Mouse (Mus musculus) liver, embryonic 14.5 days (tissue): Measurements from ENCODE around the gene Lrba. TPM values are rescaled to one million over a fixed set of nuclear protein-coding genes. Genes with fewer than 3 reads are reported as not detected.

Experiments used
- ATAC-seq: fragments of 200-750 bp; cut with Nextera tagmentation; 2 replicates; pipeline ENCODE4 v1.8.0; 2017; ENCODE audit warnings: moderate number of reproducible peaks, mild to moderate bottlenecking, moderate library complexity; ENCODE audit not compliant: insufficient read depth
- DNase-seq, 3 experiments: peaks; one replicate each; pipeline ENCODE4 v3.0.0-alpha.2; 2012 to 2013; ENCODE audit warnings: low read depth in 3 of 3, low spot score in 3 of 3
- H3K27ac ChIP-seq: fragments of 300-500 bp; sonication (generic); 2 replicates; pipeline ENCODE4 v1.5.1; 2014; ENCODE audit warnings: moderate library complexity, mild to moderate bottlenecking, control low read depth, inconsistent platforms
- H3K27me3 ChIP-seq: fragments of 300-500 bp; sonication (generic); 2 replicates; pipeline ENCODE4 v1.6.1; 2014; ENCODE audit warnings: mild to moderate bottlenecking, low read length, moderate library complexity; ENCODE audit not compliant: control insufficient read depth, insufficient read depth
- H3K36me3 ChIP-seq: fragments of 300-500 bp; sonication (generic); replicated peaks from 2 replicates; pipeline ENCODE4 v1.6.1; 2014; ENCODE audit warnings: low read depth; ENCODE audit not compliant: control insufficient read depth, insufficient read depth
- H3K4me1 ChIP-seq, 2 experiments: fragments of 200-500 bp in 1 of 2; fragments of 300-500 bp in 1 of 2; sonication (generic) in 1 of 2; replicated peaks; 2 replicates each; pipeline ENCODE4 v1.6.1; 2012 to 2014; ENCODE audit warnings: antibody characterized with exemption in 1 of 2, inconsistent platforms in 1 of 2, low read length in 1 of 2; ENCODE audit not compliant: control insufficient read depth in 2 of 2, insufficient read depth in 2 of 2
- H3K4me2 ChIP-seq: fragments of 300-500 bp; sonication (generic); 2 replicates; pipeline ENCODE4 v1.6.1; 2014; ENCODE audit warnings: low read depth, mild to moderate bottlenecking, control low read depth, moderate library complexity
- H3K4me3 ChIP-seq, 2 experiments: fragments of 200-500 bp in 1 of 2; fragments of 300-500 bp in 1 of 2; sonication (generic) in 1 of 2; 2 replicates each; pipeline ENCODE4 v1.5.1; 2012 to 2014; ENCODE audit warnings: low read depth in 2 of 2, low read length in 2 of 2, mild to moderate bottlenecking in 2 of 2, control low read depth in 1 of 2, inconsistent platforms in 1 of 2, moderate library complexity in 1 of 2; ENCODE audit not compliant: insufficient read depth in 1 of 2
- H3K9ac ChIP-seq: fragments of 300-500 bp; sonication (generic); replicated peaks from 2 replicates; pipeline ENCODE4 v1.6.1; 2014; ENCODE audit warnings: mild to moderate bottlenecking, control low read depth, moderate library complexity
- H3K9me3 ChIP-seq: fragments of 300-500 bp; sonication (generic); 2 replicates; pipeline ENCODE4 v1.6.1; 2016; ENCODE audit warnings: low read length, mixed read lengths; ENCODE audit not compliant: control insufficient read depth
- CTCF ChIP-seq: IDR thresholded peaks from 2 replicates; pipeline ENCODE4 v1.5.1; 2016; ENCODE audit warnings: antibody characterized with exemption, low read depth, control low read depth
- EP300 ChIP-seq: IDR thresholded peaks from 2 replicates; pipeline ENCODE4 v1.6.1; 2016; ENCODE audit warnings: antibody characterized with exemption, low read depth
- WGBS: fragments of 180-500 bp; shearing (Covaris S2); extraction: QIAGEN DNeasy Blood & Tissue Kit; methylation state at CpG from one replicate; pipeline ENCODE4 v1.1.7; 2014; ENCODE audit not compliant: insufficient replicate concordance; 5-methylcytosine and 5-hydroxymethylcytosine counted together
- polyA plus RNA-seq, 2 experiments: library from polyadenylated mRNA; depleted of rRNA in 1 of 2; stranded (reverse) in 1 of 2; unstranded in 1 of 2; fragments of >200 nt; fragmentation: Nextera tagmentation in 1 of 2; extraction: Ambion mirVana in 1 of 2; gene quantifications; 2 replicates each; pipeline versions ENCODE4 v1.2.1 to v1.2.3; 2012 to 2014

Lrba gene
- polyA plus RNA-seq, 2 experiments = 3.7 to 4.4 TPM

DNA sequence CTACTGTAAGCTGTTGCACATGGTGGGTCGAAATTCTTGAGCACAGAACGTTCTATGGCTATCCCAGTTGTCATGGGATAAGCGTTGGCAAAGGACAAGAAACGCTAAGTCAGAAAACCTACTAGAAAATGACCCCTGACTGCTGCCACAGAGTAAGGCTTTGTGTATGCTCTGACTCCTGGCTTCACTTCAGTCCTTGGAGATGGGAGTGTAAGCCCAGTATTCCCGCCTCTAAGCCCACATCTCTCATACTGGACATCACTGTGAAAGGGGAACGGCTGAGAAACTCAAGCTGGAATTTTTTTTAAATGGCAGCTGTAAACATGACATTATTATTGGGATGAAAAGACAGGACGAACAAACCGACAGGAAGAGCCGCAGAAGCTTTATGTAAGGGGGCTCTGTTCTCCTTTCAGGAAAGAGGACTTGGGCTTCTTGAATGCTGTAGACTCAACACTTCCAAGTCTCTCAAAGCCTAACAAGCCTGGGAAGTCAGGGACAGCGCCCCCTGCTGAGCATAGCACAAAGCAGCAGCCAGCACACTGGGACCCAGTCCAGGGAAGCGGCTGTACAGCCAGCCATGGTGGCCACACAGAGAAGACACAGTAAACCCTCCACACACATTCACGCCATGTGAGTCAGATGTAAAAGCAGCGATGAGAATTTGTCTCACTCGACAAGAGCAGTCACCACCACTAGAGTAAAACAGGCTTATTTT is 583.4 kb downstream of the Lrba start:
- Histone ChIP-seq H3K9ac (no peak overlapping the region), H3K9me3 (no peaks in the 10 kb centered on the region), H3K27ac (no peak overlapping the region), H3K4me3 (no peak overlapping the region), H3K4me1 (peaks cover 0 to 6% of the 10 kb centered on the region in 2 experiments; a peak in 2 of 4 replicates), H3K36me3 (no peaks in the 10 kb centered on the region), H3K27me3 (no peaks in the 10 kb centered on the region), H3K4me2 (no peak overlapping the region)
- 64% methylated on average over 14 of the region's 14 CpGs for WGBS
- DNase-seq (peak in 1 of 3 experiments; percentile 56), ATAC-seq (peak; percentile 41; the same call in 1 of the 2 replicates)
- TF ChIP-seq EP300 = no peak
- TF ChIP-seq CTCF = peak; percentile 91

DNA sequence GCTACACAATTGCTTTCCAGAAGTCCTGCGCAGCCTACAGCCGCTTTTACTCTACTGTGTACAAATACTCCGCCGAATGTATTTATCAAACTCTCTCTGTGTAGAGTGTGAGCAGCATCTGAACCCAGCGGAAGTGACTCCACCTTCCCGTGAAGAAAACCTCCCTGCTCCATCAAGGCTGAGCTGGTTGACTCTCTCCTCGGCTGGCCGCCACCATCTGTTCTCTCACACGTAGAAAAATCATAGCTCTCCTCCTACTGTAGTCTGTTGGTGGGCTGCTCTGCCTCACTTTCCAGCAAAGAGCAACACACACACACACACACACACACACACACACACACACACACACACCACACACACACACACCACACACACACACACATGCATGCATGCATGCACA is 584.7 kb downstream of the Lrba start:
- Histone ChIP-seq H3K9ac (no peak overlapping the region), H3K4me1 (0 out of 4 replicates have a peak, but pooled peaks cover 0 to 2% of the 10 kb centered on the region in 2 experiments), H3K27ac (no peak overlapping the region), H3K36me3 (no peaks in the 10 kb centered on the region), H3K4me2 (no peak overlapping the region), H3K9me3 (no peaks in the 10 kb centered on the region), H3K27me3 (no peaks in the 10 kb centered on the region), H3K4me3 (no peak overlapping the region)
- 78% methylated on average over 9 of the region's 9 CpGs for WGBS
- TF ChIP-seq EP300 = no peak
- TF ChIP-seq CTCF = no peak
- DNase-seq (no peak), ATAC-seq (no peak)

GRCm38 (mm10) chr3:86809646-86810045 is 585.2 kb downstream of the Lrba start:
- H3K9ac ChIP-seq = no peak overlapping the region
- H3K4me3 ChIP-seq = no peak overlapping the region
- DNase-seq (no peak), ATAC-seq (no peak)
- H3K27me3 ChIP-seq = no peaks in the 10 kb centered on the region
- no peaks in the 10 kb centered on the region for H3K4me1 ChIP-seq
- TF ChIP-seq EP300 = no peak
- TF ChIP-seq CTCF = no peak
- no peaks in the 10 kb centered on the region for H3K9me3 ChIP-seq
- no peak overlapping the region for H3K4me2 ChIP-seq
- no peak overlapping the region for H3K27ac ChIP-seq
- no peaks in the 10 kb centered on the region for H3K36me3 ChIP-seq
- 73% methylated on average over 2 of the region's 2 CpGs for WGBS

DNA sequence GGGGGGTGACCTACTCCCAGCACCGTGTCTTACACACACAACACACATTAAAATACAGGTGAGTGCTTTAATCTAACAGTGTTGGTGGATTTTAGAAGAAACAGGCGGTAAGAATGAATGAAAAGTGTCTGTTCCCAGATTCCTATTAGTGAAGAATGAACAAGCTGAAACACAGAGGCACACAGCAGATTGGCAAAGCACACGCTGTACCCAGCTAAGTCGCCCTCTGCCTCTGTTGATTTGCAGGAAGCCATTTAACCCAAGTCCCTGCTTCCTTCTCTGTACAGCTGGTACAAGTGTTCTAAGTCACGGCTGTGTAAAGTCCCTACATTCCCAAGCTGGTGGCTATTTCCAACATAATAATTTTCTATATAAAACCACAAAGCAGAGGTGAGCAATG is 586.4 kb downstream of the Lrba start:
- DNase-seq (no peak), ATAC-seq (no peak)
- Histone ChIP-seq H3K4me1 (no peaks in the 10 kb centered on the region), H3K4me2 (no peak overlapping the region), H3K36me3 (no peaks in the 10 kb centered on the region), H3K27me3 (no peaks in the 10 kb centered on the region), H3K9me3 (no peaks in the 10 kb centered on the region), H3K9ac (no peak overlapping the region), H3K4me3 (no peak overlapping the region), H3K27ac (no peak overlapping the region)
- WGBS = 75% methylated on average over 5 of the region's 5 CpGs
- TF ChIP-seq CTCF = no peak

DNA sequence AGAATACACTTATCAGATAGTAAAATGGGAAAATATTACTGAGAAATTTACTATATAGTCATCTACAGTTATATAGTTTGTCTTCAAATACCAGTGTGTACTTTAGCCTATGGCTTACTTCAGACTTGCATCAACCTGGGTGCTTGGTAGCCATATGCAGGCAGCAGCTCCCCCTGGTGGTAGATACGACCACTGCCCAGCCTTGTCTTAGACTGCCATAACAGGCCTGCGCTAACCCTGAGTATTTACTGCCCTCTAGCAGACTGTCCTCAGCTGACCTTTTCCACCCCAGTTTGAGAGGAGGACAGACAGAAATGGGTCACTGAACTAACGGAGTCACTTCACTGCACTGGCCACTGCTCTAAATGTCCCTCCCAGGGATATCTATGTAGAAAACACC is 588.2 kb downstream of the Lrba start:
- WGBS = 13% methylated on average over 3 of the region's 3 CpGs
- no peaks in the 10 kb centered on the region for H3K27me3 ChIP-seq

More for the DNA sequence above, 588.2 kb downstream of the Lrba start:
- Histone ChIP-seq H3K9me3 (no peaks in the 10 kb centered on the region), H3K4me3 (no peak overlapping the region), H3K9ac (no peak overlapping the region), H3K4me2 (no peak overlapping the region), H3K27ac (no peak overlapping the region), H3K4me1 (no peaks in the 10 kb centered on the region), H3K36me3 (no peaks in the 10 kb centered on the region)
- ATAC-seq (peak; percentile 86), DNase-seq (peak; percentile 60 to 66 (median 64))
- TF ChIP-seq CTCF (peak; percentile 98), EP300 (no peak)
